Mouse (Mus musculus) thymus, adult 2 months (tissue): ENCODE data around the gene Mecom. TPM values are rescaled to one million over a fixed set of nuclear protein-coding genes. Genes with fewer than 3 reads are reported as not detected.

Experiments used
- DNase-seq: peaks from one replicate; pipeline ENCODE4 v3.0.0; 2021
- H3K27ac ChIP-seq: fragments of 200-500 bp; 2 replicates; pipeline ENCODE4 v1.5.1; 2012; ENCODE audit warnings: low read length, control low read depth; ENCODE audit not compliant: control insufficient read depth, insufficient read depth
- H3K27me3 ChIP-seq: fragments of 200-500 bp; 2 replicates; pipeline ENCODE4 v1.6.1; 2012; ENCODE audit warnings: mild to moderate bottlenecking, low read length, moderate library complexity, mixed read lengths; ENCODE audit not compliant: control insufficient read depth, insufficient read depth
- H3K36me3 ChIP-seq: fragments of 200-500 bp; 2 replicates; pipeline ENCODE4 v1.6.1; 2012; ENCODE audit warnings: mild to moderate bottlenecking, low read length, moderate library complexity; ENCODE audit not compliant: control insufficient read depth, insufficient read depth
- H3K4me1 ChIP-seq: fragments of 200-500 bp; replicated peaks from 2 replicates; pipeline ENCODE4 v1.6.1; 2012; ENCODE audit warnings: low read length; ENCODE audit not compliant: control insufficient read depth, insufficient read depth
- H3K4me3 ChIP-seq: fragments of 200-500 bp; 2 replicates; pipeline ENCODE4 v1.5.1; 2012; ENCODE audit warnings: mild to moderate bottlenecking, low read length, control low read depth, moderate library complexity; ENCODE audit not compliant: control insufficient read depth, insufficient read depth
- CTCF ChIP-seq: fragments of 200-500 bp; IDR thresholded peaks from 2 replicates; pipeline ENCODE4 v1.5.1; 2012; ENCODE audit warnings: mild to moderate bottlenecking, control low read depth, low read length, moderate library complexity, borderline replicate concordance; ENCODE audit not compliant: control insufficient read depth, poor library complexity, insufficient read depth; ENCODE audit errors: extremely low read depth
- POLR2A ChIP-seq: fragments of 200-500 bp; IDR thresholded peaks from 2 replicates; pipeline ENCODE4 v1.6.1; 2012; ENCODE audit warnings: mild to moderate bottlenecking, low read length, control low read depth, moderate library complexity; ENCODE audit not compliant: control insufficient read depth, poor library complexity, insufficient read depth; ENCODE audit errors: extremely low read depth
- WGBS: fragments of 180-500 bp; shearing (Covaris S2); methylation state at CpG from one replicate; pipeline ENCODE4 v1.1.7; 2018; 5-methylcytosine and 5-hydroxymethylcytosine counted together
- polyA plus RNA-seq: library from polyadenylated mRNA; depleted of rRNA; stranded (reverse); fragments of >200 nt; gene quantifications from 2 replicates; pipeline ENCODE4 v1.2.3, GENCODE M21; 2012

The Mecom gene
- polyA plus RNA-seq, 1 experiment = 0.92 TPM

DNA sequence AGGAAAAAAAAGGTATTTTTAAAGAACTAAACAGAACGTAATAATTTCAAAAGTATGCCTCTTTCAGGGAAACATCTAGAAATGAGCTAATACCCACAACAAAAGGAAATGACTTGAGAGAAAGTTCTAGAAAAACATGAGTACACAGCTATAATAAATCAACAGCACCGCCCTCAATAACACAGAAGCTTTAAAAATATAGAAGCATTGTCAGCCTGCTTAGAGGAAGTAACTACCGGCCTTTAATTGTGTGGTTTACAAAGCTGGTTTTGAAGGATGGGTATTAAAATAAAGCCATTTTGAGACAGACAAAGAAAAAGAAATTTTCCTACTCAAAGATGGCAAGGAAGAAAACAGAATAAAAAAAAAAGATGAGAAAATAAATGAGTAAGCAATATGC is 217.3 kb downstream of the Mecom start:
- H3K4me3 ChIP-seq = no peak overlapping the region
- no peaks in the 10 kb centered on the region for H3K4me1 ChIP-seq
- 23% methylated on average over 3 of the region's 3 CpGs for WGBS
- H3K36me3 ChIP-seq = no peaks in the 10 kb centered on the region
- no peak overlapping the region for H3K27ac ChIP-seq
- no peak for TF ChIP-seq POLR2A
- TF ChIP-seq CTCF = no peak
- no peaks in the 10 kb centered on the region for H3K27me3 ChIP-seq
- no peak for DNase-seq

DNA sequence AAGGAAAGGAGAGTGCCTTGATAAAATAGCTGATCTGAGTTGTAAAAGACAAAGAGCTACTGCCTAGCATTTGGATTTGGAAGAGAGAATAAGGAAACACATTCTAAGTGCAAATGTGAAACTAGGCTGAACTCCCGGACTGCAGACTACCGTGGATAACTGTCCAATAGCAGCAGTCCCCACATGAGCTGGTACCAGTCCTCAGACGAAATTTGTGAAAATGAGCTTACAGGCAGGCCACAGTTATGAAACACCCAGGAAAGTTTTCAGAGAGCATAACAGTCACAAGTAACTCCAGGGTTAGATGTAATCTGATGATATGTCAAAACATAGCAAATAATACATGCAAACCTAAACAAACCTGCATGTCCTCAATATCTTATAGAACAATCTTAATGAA is 217.8 kb downstream of the Mecom start:
- whole genome bisulfite sequencing = 58% methylated on average over 3 of the region's 3 CpGs
- TF ChIP-seq CTCF (no peak), POLR2A (no peak)
- Histone ChIP-seq H3K27me3 (no peaks in the 10 kb centered on the region), H3K4me3 (no peak overlapping the region), H3K27ac (no peak overlapping the region), H3K36me3 (no peaks in the 10 kb centered on the region), H3K4me1 (no peaks in the 10 kb centered on the region)
- no peak for DNase-seq

DNA sequence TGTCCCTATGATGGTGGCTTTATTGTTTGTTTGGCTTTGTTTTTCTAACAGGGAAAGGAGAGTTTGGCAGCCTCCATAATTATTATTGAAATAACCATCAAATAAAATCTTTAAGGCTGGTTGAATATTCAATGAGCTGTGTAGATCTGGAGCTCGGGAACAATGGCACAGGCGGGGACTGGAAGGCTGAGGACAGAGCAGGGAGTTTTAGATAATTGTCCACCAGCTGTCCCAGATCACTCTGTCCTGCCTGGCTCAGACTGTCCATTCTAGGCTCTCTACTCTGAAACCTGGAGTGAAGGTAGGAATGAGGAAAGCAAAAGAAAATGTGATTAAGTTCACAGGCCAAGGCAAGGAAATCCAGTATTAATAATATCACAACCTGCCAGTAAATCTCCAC is 232.9 kb downstream of the Mecom start:
- no peak overlapping the region for H3K27ac ChIP-seq
- WGBS = 97% methylated on average over 2 of the region's 2 CpGs
- H3K36me3 ChIP-seq = no peaks in the 10 kb centered on the region
- H3K4me1 ChIP-seq = no peaks in the 10 kb centered on the region
- TF ChIP-seq CTCF = no peak
- TF ChIP-seq POLR2A = no peak
- DNase-seq = no peak
- no peak overlapping the region for H3K4me3 ChIP-seq
- no peaks in the 10 kb centered on the region for H3K27me3 ChIP-seq

DNA sequence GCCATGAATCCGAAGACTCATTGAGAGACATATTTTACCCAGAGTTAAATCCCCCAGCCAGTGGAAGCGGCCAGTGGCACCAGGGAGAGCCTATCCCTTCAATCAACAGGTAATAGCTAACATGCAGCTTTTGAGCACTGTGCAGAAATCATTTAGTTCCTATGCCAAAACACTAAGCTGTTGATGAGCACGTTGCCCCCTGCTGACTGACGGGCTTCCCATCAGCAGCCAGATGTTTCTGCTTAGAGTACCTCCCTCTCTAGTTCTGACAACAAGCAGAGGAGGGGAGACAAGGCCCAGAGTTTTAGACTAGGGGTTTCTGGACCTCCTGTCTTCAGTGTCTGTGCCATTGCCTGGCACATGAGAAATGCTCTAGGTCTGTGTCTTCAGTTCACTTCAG is 239.7 kb downstream of the Mecom start:
- WGBS = 83% methylated on average over 4 of the region's 4 CpGs
- TF ChIP-seq POLR2A (no peak), CTCF (no peak)

DNA sequence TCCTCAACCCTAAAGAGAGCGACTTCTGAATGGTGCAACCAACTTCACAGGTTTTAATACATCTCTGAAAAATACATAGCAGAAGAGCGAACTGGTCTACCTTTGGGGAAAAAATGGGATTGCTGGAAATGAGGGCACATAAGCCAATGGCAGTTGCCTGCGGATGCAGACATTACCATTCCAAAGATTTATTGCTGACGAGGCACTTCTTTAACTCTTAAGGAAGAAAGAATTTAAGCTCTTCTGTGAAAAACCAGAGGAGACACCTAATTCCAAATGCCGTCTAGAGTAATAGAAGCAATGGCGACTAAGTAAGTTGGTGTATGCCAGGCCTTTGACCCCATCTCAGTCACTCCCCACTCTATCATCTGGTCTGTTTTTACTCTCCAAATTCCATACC is 240.2 kb downstream of the Mecom start:
- WGBS = 98% methylated on average over 6 of the region's 6 CpGs
- no peaks in the 10 kb centered on the region for H3K36me3 ChIP-seq
- H3K4me1 ChIP-seq = no peaks in the 10 kb centered on the region
- H3K27ac ChIP-seq = no peak overlapping the region
- no peak for DNase-seq
- no peaks in the 10 kb centered on the region for H3K27me3 ChIP-seq
- H3K4me3 ChIP-seq = no peak overlapping the region
- TF ChIP-seq CTCF = no peak
- TF ChIP-seq POLR2A = no peak

More for the DNA sequence above, 239.7 kb downstream of the Mecom start:
- no peaks in the 10 kb centered on the region for H3K36me3 ChIP-seq
- no peak for DNase-seq
- H3K4me3 ChIP-seq = no peak overlapping the region
- H3K27ac ChIP-seq = no peak overlapping the region
- no peaks in the 10 kb centered on the region for H3K27me3 ChIP-seq
- H3K4me1 ChIP-seq = no peaks in the 10 kb centered on the region

DNA sequence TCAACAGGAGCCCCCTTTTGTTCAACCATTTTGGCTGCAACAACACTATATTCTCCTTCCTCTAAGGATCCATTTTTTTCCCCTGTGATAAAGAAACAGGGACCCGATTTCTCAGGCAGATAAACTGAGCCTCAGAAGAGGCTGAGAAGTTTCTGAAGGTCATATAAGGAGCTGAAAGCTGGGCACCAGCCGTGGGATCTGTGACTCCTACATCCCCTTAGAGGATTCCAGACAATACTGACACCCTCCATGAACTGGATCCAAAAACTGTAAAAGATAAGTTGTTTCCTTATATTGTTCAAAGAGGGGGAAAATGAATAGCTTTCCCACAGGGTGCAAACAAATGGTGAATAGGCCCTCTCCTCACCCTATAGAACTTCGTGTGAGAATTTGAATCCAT is 241.7 kb downstream of the Mecom start:
- Histone ChIP-seq H3K27me3 (no peaks in the 10 kb centered on the region), H3K27ac (no peak overlapping the region), H3K4me3 (no peak overlapping the region), H3K36me3 (no peaks in the 10 kb centered on the region), H3K4me1 (no peaks in the 10 kb centered on the region)
- WGBS = 85% methylated on average over 3 of the region's 3 CpGs
- no peak for DNase-seq
- TF ChIP-seq CTCF (no peak), POLR2A (no peak)

DNA sequence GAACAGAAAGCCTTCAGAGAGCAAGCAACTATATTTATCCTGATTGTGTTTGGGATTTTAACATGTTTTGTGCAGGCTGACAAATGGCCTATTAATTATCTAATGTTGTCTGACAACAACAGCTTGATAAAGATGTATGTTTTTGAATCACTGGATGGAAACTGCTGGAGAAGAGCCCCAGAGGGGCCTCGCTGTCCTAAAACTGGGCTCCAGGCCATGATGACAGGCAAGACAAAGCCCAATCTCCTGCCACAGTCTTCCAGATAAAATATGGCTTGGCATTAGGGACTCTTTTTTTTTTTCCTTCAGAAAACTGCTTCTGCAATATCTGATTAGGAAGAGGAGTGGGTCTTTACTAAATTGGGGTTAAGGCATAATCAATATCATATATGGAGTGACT is 248.3 kb downstream of the Mecom start:
- WGBS = 86% methylated on average over 1 of the region's 1 CpGs
- Histone ChIP-seq H3K36me3 (no peaks in the 10 kb centered on the region), H3K4me3 (no peak overlapping the region), H3K27ac (no peak overlapping the region), H3K4me1 (no peaks in the 10 kb centered on the region), H3K27me3 (no peaks in the 10 kb centered on the region)
- TF ChIP-seq POLR2A = no peak
- TF ChIP-seq CTCF = no peak
- DNase-seq = no peak
